Mouse (Mus musculus) lung, adult 18-20 months (tissue): ENCODE data around the gene Hsd3b7.
A peak's percentile ranks its signal among the peaks of the same experiment; 100 is the strongest.
"Not testable (repeated sequence)": the region's sequence is repeated elsewhere in the genome, so short reads cannot be mapped to it uniquely, and the experiment has no call there.

Source experiments
- DNase-seq, 2 experiments: peaks; one replicate each; pipeline ENCODE4 v3.0.0; 2022; ENCODE audit warnings: mixed read lengths in 2 of 2

The Hsd3b7 gene

GRCm38 (mm10) chr7:127817776-127818175, 17.4 kb downstream of the Hsd3b7 start:
- DNase-seq, result no peak

- no peak for DNase-seq
Observed at GRCm38 (mm10) chr7:127820836-127821509, 20.6 kb downstream of the Hsd3b7 start.

DNA sequence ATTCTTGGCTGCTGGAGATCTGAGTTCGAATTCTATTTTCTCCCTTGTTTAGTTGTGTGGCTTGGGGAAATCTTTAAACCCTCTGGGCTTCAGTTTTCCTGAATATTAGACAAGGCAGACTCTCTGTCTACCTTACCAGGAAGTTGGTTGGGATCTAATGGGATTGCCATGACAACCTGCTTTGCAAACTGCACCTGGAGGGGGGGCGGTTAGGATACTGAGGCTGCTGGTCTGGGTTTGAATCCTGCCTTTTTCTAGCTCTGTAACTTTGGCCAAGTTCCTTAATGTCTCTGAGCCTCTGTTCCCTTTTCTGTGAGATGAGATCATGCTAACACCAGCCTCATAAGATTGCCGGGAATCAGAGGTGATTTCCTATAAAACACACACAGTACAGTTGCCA, 22.1 kb downstream of the Hsd3b7 start:
- DNase-seq, result no peak

- DNase-seq, result no peak
Observed at GRCm38 (mm10) chr7:127823236-127824171, 23.1 kb downstream of the Hsd3b7 start.

DNA sequence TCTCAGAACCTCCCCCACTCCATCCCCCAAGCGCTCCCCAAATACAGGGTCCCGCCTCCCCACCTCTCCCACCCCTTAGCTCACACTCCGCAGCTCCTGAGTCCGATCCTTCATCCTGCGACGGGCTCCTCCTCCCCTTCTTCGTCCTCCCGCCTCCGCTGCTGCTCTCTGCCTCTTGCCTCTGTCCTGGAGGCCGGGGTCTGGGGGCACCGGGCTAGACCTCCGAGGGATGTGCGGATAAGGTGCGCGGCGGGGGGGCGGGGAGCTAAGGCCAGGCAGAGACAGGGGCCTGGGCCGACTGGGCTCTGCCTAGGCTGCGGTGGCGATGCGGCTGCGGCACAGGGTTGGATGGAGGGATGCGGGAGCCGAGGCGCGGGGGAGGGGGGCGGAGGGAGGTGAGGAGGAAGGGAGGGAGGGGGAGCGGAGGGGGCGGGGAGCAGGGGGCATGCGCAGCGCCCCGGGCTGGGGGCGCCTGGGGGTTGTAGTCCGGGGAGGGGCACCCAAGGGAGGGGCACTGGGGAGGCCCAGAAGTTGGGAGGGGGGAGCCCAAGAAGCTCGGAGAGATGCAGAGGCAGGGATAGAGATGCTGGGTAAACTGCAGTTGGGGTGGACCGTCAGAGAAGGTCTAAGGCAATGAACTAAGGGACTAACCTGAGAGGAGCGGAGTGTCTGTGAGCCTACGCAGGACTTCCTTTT, 23.9 kb downstream of the Hsd3b7 start, which contains the start of the genes Stx4a and Stx1b:
Stx4a (plus strand) TSS at position 119 of the 696 bp plus-strand sequence.
Stx1b (minus strand) TSS at position 374 of the 696 bp plus-strand sequence.
- no peak for DNase-seq

DNA sequence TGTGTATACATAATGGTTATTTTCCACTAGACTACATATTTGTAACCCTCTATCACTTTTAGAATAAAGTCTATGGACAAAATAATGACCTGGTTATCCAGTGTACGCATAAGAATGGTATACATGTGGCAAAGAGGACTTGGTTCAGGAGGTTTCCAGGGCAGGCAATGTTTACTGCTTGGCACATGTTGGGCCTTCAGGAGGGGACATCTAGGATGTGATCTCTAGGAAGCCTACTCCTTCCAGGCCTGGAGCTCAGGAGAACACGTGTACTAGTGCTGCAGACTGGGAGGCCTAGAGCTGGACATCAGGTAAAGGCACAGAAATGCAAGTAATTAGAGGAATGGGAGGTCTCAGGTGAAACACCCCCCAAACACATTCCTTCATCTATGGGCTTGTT, 35.1 kb downstream of the Hsd3b7 start:
- DNase-seq, result no peak

DNA sequence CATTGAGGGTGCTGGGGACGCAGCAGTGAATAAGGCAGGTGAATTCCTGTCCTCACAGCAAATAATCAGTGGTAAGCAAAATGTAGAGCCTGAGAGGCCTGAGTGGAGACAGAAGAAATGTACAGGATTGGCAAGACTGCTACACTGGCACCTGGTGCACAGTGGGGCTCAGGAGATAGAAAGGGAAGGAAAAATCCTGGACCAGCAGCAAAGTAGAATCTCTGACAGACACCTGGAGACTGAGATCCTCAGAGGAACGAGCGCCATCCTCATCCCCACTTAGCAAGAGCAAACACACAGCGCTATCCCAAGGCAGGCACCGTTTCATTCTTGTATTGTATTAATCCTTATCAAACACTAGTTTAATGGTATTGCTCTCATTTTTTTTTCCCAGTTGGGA, 37.1 kb downstream of the Hsd3b7 start:
- no peak for DNase-seq

DNA sequence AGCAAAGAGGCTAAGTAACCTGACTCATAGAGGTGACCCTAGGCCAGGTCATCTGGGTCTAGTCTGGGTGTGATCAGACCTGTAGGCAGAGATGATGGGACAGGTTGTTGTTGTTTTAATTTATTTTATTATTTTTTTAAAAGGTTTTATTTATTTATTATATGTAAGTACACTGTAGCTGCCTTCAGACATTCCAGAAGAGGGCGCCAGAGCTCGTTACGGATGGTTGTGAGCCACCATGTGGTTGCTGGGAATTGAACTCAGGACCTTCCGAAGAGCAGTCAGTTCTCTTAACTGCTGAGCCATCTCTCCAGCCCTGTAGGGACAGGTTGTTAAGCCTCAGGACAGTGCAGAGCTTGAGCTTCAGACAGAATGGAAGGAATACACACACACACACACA, 37.5 kb downstream of the Hsd3b7 start:
- DNase-seq, result not testable (repeated sequence)

GRCm38 (mm10) chr7:127840031-127840430, 39.6 kb downstream of the Hsd3b7 start:
- DNase-seq, result not testable (repeated sequence)

DNA sequence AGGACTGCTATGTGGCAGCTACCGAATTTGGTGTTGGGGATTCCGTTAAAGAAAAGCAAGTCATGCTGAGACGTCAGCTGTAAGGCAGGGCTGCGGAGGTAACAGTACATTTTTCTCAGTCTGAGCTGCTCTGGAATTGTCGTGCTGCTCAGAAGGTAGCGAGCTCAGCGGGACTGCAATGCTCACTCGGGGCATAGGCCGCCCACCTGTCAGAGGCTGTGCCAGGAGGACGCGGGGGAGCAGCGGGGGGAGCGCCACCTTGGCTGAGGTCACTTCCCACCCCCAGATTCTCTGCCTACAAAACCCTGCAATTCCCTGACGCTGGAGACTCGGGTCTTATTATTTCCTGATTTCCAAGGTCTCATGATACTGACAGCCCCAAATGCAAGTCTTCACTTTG, 40.5 kb downstream of the Hsd3b7 start:
- peak; percentile 33 to 36 for DNase-seq

- peak; percentile 93 to 94 for DNase-seq
Observed at GRCm38 (mm10) chr7:127841340-127842000, 41.1 kb downstream of the Hsd3b7 start.

DNA sequence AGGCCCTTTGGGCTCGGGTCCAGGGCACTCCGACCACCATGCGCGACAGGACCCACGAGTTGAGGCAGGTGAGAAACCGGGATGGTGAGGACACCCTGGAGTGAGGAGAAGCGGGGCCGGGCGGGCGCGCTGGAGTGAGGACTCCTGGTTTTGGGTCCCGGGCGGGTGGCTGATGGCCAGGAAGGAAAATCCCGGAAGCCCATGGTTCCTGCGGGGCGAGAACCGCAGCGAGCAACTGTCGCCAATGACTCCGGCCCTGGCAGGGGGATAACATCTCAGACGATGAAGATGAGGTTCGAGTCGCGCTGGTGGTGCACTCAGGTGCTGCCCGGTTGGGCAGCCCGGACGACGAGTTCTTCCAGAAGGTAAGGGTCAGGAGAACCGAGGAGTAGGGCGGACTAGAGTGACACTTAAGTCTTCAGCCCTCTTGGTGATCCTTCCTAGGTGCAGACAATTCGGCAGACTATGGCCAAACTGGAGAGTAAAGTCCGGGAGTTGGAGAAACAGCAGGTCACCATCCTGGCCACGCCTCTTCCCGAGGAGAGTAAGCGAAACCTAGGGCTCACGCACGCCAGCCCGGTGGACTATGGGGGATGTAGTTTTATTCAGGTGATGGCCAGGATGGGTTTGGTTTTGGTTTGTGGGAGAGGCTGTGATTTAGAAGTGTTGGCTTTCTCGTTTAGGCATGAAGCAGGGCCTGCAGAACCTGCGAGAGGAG, 41.8 kb downstream of the Hsd3b7 start:
- DNase-seq, result peak; percentile 86 to 88

DNA sequence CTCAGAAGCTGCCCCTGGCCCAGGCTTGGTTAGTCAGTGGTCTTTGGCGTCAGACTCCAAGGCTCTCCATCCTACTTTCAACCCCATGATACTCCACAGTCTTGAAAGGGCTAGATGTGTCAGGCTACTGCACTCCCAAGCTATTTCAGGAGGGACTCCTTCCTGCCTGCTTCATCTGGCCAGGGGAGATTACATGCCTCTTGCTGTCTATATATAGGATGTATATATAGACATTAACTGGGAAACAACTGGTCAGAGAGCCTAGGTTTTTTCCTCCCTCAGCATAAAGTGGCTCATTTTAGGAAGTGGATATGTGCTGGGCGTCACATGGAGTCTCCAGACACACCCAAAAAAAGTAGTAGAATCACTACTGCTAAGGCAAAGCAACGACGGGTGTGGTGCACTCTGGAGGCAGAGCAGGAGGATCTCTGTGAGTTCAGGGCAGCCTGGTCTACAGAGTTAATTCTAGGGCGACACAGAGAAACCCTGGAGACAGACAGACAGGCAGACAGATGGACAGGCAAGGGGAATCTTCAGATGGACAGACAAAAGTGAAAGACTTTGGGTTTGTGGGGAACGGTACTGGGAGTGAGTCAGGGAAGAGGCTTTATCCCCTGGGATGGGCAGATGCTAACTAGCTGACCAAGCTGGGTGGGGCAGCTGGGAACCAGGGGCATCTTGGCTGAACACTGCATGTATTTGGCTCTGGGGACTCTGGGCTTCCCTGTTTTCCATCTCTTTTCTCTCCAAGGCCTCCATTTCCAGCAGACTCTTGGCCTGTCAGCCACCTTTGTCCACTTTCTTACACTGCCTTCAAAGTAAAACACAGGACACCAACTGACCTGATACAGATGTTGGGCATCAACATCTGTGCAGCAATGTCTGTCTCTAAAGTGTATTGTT, 49.8 kb downstream of the Hsd3b7 start:
- peak in 1 of 2 experiments; percentile 10 for DNase-seq

DNA sequence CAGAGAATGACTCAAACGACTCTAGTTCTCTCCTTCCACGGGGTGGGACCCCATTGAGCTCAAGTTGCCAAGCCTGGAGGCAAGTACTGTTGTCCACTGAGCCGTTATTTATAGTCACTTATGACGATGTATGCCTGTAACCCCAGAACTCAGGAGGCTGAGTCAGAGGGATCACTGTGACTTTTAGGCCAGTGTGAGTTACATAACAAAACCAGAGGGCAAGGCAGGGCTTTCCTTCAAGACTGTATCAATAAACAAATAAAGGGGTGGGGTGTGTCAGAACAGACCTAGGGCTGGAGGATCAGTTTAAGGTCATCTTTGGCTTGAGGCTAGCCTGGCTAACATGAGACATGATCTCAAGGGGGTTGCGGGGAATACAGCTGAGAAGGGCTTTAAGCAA, 50.5 kb downstream of the Hsd3b7 start:
- DNase-seq, result peak in 1 of 2 experiments; percentile 24
